Mouse (Mus musculus) megakaryocyte-erythroid progenitor cell, adult 5-6 weeks (primary cell): ENCODE results near the gene Ddx28. TPM values are rescaled to one million over a fixed set of nuclear protein-coding genes. Genes with fewer than 3 reads are reported as not detected.
A peak's percentile ranks its signal among the peaks of the same experiment; 100 is the strongest.
"Not testable (repeated sequence)": the region's sequence is repeated elsewhere in the genome, so short reads cannot be mapped to it uniquely, and the experiment has no call there.

Experiments used
- ATAC-seq: replicated peaks from 2 replicates; pipeline ENCODE4 v1.8.0; 2016; ENCODE audit warnings: mild to moderate bottlenecking, inconsistent platforms; ENCODE audit not compliant: severe bottlenecking, poor library complexity, low FRiP score, low TSS enrichment
- total RNA-seq, 2 experiments: library from RNA; stranded (forward) in 1 of 2; stranded (reverse) in 1 of 2; fragments of 200-1000, 215-1000 nt in 1 of 2; fragments of >200 nt in 1 of 2; fragmentation: Nextera tagmentation in 1 of 2; gene quantifications; 2 replicates each; pipeline ENCODE4 v1.2.3; 2014 to 2017

Ddx28 gene
- total RNA-seq, 2 experiments from 2014 or later: 11.6 to 14.4 TPM

DNA sequence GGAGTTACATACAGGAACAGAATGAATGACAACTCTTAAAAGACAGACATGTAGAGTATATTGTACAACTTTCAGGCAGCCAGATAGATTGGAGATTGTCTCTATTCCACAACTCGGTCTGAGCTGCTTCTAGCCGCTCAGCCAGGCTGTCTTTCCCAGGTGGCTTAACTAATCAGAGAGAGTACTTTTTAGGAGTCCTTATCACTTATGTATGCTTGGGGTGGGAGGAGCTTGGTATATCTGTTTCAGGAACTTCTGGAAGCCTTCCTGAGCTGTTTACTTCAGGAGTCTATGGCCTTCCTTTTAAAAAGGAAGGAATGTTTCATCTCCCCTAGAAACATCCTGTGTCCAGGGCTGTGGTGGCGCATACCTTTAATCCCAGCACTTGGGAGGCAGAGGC lies 6.4 kb upstream of the Ddx28 start:
- no peak for ATAC-seq

DNA sequence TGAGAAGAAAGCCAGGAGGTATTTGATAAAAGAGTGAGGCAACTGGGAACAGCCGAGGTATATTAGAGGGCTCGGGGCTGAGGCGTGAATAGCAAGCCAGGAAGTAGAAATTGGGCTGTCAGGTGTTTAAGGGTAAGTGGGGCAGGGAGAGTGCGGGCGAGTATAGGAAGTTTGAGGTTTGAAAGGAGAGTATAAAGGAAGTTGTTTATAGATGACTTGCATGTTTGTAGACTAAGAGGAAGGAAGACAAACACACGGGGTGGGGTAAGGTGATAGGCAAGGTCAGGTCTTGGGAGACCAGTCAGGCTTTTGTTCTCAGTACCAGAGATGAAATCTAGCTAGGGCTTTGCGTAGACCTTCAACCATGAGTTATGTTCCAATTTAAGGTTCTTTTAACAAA lies 5.4 kb upstream of the Ddx28 start:
- ATAC-seq: no peak

DNA sequence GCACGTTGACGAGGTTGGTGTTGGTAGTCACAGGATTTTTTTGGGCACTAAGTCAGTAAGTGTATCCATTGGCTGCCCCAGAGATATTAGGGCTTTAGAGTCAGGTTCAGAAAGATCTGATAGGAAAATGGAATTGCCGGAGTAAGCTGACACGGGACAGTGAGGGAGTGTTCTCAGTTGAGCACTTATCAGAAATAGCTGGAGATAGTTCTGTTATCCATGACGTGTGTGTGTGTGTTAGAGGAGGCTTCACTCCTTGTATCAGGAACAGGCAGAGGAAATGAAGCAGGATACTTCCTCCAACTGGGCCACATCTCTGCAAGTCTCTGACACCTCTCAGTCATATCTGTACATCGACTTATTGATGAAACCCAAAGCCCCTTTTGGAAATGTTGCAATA lies 4.6 kb upstream of the Ddx28 start:
- peak; percentile 10; the same call in 1 of the 2 replicates for ATAC-seq

DNA sequence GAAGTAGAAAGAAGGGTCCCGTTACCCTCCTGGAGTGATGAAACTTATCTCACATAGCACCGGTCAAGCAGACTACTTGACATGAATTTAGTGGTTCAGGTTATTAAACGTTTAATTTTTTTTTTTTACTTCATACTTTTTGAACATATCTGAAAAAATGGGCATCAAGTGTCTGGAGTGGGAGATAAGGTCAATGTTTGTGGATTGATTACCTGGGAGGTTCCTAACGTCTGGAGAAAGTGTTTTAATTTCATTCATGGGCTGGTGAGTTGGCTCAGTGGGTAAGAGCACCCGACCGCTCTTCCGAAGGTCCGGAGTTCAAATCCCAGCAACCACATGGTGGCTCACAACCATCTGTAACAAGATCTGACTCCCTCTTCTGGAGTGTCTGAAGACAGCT lies 521 bp upstream of the Ddx28 start:
- not testable (repeated sequence) for ATAC-seq

DNA sequence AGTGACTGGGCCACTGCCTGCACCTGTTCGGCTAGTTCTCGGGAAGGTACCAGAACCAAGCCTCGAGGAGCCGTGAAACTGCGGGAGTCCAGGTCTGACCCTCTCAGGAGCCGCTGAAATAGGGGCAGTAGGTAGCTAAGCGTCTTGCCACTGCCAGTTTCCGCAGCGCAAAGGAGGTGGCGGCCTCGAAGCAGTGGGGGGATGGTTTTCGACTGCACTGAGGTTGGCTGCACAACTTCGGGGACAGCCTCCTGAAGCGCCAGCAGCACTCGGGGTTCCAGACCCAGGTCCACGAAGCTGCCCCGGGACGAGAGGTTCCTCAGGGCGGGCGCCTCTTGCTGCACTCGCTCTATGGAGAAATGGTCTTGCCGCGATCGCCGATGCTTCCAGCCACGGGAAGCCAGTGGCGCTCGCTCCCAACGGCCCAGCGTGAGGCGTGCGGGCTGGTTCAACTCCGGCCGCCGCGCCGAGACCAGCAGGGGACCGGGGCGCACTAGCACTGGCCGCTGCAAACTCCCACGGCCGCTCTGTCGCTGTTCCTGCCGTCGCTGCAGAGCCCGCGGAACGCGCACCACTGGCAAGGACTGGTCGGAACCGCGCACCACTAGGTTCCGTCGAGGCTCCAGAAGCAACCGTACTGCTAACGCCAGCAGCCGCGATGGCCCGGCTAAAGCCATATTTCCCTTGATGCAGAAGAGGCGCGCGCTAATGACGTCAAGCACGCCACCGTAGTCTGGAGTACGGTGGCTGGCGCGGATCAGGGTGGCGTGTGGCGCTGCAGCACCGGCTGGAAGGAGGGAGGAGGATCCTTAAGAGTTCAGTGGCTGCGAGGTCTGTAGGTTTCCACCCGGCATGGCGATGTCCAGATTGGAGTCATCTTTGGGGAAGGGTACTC lies 687 bp downstream of the Ddx28 start:
- peak; percentile 91 for ATAC-seq

DNA sequence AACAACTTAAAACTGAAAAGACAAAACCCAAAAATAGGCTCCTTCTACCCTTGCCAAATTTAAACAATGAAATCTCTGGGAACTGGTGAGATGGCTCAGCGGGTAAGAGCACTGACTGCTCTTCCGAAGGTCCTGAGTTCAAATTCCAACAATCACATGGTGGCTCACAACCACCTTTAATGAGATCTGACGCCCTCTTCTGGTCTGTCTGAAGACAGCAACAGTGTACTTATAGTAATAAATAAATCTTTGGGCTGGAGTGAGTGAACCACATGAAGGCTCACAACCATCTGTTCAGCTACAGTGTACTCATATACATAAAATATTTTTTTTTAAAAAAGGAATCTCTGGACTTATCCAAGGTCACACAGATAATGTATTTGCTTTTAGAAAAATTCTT lies 3.8 kb downstream of the Ddx28 start:
- not testable (repeated sequence) for ATAC-seq

DNA sequence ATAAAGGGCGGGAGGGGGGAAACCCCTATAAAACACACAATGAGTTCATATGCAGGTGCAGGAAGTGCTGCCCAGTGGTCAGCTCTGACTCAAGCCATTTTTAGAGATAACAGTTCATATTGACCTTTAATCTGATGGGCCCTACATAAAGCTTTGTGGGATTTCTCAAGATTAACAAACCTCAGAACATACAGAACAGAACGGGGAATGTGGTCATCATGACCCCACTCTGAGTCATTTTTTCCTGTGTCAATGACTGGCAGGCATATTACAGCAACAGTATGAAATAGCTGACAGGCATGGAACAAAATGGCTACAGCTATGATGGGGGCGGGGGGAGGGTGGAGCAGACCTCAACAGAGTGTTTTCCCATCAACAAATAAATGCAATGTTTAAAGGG lies 4.5 kb downstream of the Ddx28 start:
- no peak for ATAC-seq

DNA sequence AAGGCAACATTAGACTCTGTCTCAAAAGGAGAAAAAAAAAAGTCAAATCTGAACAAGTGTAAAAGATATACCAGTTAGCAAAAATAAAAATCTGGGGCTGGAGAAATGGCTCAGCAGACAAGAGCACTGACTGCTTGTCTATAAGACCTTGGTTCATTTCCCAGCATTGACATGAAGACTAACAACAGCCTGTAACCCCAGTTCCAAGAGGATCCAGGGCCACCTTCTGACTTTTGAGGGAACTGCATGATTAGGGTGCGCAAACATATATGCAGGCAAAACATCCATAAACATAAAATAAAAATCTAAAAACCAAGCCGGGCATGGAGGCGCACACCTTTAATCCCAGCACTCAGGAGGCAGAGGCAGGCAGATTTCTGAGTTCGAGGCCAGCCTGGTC lies 5.3 kb downstream of the Ddx28 start:
- ATAC-seq: no peak

DNA sequence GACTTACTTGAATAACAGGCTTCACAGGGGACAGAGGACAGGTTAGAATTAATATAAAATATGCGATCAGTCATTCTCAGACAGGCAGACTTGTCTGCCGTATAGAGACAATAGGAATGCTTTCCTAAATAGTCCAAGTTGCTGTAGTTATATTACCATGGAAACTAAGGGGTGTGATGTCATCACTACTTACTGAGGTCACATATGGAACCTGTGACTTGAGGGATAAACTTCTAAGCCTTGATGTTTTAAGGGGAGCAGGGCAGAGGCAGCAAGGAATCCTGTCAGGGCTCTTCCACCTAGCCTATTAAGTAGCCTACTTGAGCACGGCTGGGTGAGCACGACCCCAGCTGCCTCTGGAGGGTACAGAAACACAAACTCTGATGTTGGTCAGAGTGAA lies 5.8 kb downstream of the Ddx28 start, which contains the start of gene Dpep2nb:
TSS of gene Dpep2nb (minus strand) at position 101 of the 400 bp plus-strand sequence.
- no peak for ATAC-seq

DNA sequence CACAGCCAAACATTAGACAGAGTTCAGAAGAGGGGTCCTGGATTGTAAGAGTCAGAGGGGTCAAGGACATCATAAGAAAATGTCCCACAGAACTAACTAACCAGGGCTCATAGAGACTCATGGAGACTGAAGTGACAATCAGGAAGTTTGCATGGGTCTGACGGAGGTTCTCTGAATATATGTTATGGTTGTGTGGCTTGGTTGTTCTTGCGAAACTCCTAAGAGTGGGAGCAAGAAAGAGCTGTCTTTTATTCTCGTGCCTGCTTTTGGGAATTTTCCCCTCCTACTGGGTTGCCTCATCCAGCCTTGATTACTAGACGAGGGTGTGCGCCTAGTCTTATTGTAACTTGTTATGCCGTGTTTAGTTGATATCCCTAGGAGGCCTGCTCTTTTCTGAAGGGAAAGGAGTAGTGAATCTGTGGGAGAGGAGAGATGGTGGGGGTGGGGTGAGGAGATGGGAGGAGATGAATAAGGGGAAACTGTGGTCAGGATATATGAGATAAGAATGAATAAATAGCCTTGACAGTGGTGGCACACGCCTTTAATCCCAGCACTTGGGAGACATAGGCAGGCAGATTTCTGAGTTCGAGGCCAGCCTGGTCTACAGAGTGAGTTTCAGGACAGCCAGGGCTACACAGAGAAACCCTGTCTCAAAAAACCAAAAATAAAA lies 7.0 kb downstream of the Ddx28 start:
- ATAC-seq: no peak

DNA sequence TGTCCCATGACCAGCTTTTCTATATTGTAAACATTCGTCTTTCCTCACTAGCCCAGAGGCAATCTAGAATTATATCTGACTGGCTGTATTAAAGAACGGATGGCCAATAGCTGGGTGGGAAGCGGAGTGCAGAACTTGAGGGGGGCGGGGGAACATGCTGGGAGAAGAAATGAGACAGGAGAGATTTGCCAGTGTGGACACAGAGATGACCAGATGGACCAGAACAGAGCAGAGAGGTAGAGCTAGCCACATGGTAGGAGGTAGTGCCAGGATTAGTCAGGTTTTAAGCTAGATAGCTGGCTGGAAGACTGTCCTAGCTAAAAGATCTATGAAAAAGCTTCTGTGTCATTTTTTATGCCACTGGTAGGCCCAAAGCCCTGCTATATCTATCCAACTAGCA lies 9.8 kb downstream of the Ddx28 start:
- ATAC-seq: no peak

DNA sequence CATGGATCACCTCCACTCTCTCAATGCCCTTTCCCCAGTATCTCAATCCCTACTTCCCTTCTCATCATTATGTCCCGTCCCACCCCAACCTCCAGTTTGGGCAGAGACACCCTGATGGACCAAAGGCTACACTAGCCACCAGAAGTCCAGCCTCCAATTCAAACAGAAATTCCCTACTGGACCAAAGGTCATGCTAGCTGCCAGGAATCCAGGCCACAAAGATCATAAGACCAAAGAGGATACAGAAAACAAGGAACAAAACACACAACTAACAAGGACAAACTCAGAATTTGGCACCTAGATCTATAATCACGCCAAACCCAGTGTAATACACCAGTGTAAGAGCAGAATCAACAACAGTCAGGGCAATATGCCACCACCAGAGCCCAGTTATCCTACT lies 12.7 kb downstream of the Ddx28 start:
- ATAC-seq: no peak

DNA sequence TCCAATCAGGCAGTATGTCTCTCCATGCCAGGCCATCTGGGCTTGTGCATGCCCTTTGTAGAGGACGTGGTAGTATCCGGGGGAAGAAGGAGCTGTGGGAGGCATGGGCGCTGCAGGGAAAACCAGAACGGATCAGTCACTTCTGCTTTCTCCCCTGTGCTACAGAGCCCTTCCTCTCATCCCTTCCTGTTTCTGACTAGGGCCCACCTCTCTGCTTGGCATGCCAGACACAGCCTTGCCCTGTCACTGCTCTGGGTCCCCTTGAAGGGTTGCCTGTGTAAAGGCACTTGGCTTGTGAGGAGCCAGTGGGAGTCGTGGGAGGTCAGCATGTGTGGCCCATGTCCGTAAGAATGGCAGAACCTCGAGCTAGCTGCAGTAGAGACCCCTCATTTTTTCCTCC lies 15.3 kb downstream of the Ddx28 start:
- 0 out of 2 replicates have a peak, but pooled peaks have one; percentile 39 for ATAC-seq

DNA sequence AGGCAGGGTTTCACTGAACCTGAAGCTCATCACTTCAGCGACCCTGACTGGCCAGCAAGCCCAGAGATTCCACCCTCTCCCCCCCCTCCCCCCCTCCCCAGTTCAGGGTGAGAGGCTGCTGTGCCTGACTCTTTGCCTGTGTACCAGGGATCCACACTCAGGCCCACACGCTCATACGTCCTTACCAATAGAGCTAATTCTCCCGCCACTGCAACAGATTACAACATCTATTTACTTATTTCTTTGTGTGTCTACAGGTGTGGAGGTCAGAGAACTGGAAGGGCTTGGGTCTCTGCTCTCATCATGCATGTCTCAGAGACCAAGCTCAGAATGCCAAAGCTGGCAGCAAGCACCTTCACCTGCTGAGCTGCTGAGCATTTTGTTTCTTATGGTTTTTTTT lies 18.5 kb downstream of the Ddx28 start:
- ATAC-seq: no peak

DNA sequence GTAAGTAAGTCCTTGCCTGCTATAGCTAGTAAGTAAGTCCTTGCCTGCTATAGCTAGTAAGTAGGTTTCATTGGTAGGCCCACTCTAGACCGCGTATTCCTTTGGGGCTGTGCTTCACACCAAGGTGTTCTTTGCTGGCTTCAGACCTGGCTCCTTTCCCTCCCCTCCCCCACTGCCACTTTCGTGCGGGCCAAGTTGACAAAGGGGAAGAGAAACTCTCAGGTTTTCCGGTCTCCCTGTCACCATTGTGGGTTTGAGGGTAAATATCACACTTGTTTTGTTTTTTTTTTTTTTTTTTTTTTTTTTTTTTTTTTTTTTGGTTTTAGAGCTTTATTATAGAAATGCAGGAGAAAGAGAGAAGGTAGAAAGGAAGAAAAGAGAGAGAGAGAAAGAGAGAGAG lies 19.2 kb downstream of the Ddx28 start:
- ATAC-seq: no peak

DNA sequence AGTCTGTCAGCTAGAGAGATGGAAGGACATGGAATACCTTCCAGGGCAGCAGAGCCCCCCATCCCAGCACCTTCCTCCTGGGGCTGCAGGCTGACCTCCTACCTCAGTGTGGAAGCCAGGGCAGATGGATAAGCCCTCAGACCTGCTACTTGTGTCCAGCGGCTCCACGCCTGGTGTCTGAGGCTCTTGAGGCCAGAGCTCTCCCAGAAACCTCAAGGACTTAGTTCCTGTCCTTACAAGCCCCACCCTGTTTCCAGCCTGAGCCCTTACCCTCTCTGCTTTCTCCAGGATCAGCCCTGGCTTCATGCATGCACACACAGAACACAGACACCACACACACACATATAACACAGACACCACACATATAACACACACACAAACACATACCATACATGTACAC lies 20.1 kb downstream of the Ddx28 start:
- ATAC-seq: no peak

DNA sequence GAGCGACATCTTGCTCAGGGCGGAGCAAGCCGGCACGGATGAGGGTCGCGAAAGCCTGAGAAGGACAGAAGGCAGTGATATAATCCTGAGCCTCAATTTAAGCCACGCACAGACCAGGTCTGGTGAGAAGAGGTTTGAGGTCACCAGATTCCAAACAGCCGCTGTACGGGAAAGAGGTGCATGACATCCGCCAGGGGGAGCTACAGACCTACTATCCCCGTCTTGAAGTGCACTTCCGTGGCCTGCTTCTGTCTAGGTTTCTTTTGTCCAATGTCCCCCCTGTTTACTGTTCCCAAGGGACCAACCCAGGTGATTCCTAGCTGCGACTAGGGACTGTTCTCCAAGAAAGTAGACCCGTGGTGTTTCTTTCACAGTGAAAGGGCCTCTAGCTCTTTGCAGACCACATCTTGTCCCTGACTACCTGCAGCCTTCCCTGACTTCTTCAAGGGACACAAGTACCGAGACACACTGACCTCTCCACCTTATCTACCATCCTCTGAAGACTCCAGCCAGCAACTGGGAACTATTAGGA lies 20.8 kb downstream of the Ddx28 start, which contains the start of gene Dus2:
TSS of gene Dus2 (plus strand) at position 482 of the 532 bp plus-strand sequence.
- ATAC-seq: peak; percentile 86

DNA sequence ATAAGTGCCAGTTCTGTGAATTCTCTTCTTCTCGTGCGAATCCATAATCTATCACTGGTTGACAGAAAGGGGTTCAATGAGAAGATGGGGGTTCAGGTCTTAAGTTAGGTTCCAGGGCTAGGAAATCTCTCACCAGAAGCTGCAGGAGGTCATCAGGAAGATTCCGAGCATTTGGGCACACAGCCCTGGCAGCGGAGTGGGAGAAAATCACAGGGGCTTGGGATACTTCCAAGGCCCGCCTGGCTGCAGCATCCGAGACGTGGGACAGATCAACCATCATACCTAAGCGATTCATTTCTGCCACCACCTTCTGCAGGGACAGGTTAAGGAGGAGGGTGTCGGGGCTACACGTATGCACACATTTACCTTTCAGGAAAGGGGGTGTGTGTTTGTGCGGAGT lies 23.1 kb downstream of the Ddx28 start:
- no peak for ATAC-seq

DNA sequence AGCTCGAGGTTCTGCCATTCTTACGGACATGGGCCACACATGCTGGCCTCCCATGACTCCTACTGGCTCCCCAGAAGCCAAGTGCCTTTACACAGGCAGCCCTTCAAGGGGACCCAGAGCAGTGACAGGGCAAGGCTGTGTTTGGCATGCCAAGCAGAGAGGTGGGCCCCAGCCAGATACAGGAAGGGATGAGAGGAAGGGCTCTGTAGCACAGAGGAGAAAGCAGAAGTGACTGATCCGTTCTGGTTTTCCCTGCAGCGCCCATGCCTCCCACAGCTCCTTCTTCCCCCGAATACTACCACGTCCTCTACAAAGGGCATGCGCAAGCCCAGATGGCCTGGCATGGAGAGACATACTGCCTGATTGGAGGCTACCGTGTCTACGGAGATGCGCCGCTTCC lies 28.3 kb downstream of the Ddx28 start:
- peak; percentile 40; the same call in 1 of the 2 replicates for ATAC-seq

DNA sequence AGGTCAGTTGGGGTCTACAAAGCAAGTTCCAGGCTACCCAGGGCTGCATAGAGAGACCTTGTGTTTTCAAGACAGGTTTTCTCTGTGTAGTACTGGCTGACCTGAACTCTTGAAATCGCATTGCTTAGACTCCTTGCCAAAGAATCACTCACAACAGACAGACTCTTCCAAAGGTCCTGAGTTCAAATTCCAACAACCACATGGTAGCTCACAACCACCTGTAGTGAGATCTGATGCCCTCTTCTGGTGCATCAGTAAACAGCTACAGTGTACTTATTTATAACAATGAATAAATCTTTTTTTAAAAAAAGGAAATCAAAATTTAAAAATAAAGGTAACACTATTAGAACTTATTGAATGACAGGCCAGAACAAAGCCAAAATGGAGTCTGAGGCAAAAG lies 30.5 kb downstream of the Ddx28 start:
- ATAC-seq: no peak
